Comparison of ENCODE assay signal across 8 mouse cellular contexts in genomic region chr17:74338937-74339804, GRCm38 (mm10). TPM values are rescaled to one million over a fixed set of nuclear protein-coding genes. Genes with fewer than 3 reads are reported as not detected.
A peak's percentile ranks its signal among the peaks of the same experiment; 100 is the strongest.
DNase-seq lines count a peak whose midpoint lies in the region; ATAC-seq and TF ChIP-seq lines count a peak whose summit lies in the region.

Gene Spast (plus strand): TSS chr17:74338987.

- peak; percentile 84 for ATAC-seq in Patski
- peak; percentile 65 for ATAC-seq in hindbrain, embryonic 14.5 days (ENCODE audit: low FRiP score)
- peak; percentile 83 for ATAC-seq in megakaryocyte, adult 5-6 weeks (ENCODE audit: poor library complexity, severe bottlenecking)

- POLR2A ChIA-PET in Patski (lab: Charles Lee) = interaction anchor here (0.6 to 1.4 kb wide), 3 partner anchors 22 to 1403 kb away, joined by 3 to 4 read pairs (median 3); no protein-coding TSS in a partner anchor

- peak within 1 kb of the TSS; percentile 96 for H3K9ac ChIP-seq in hindbrain, embryonic 14.5 days

- H3K27me3 ChIP-seq in Patski = no peaks in the 10 kb centered on the region
- H3K27me3 ChIP-seq in hindbrain, embryonic 14.5 days (ENCODE audit: control insufficient read depth, insufficient read depth, low read length) = no peaks in the 10 kb centered on the region

- no peak for DNase-seq in Patski (ENCODE audit: low read depth, low spot score)
- DNase-seq in cerebellum, postnatal 10 days = peak; percentile 80 to 82
- DNase-seq in frontal cortex, postnatal 36 days (ENCODE audit: low spot score in 2 of 2) = peak; percentile 40 to 57
- peak; percentile 31 for DNase-seq in hindbrain, embryonic 14.5 days (ENCODE audit: low spot score)
- DNase-seq in left cerebral cortex, adult 8-10 months (ENCODE audit: low spot score in 2 of 2) = peak; percentile 25 to 35
- peak; percentile 49 for DNase-seq in retina, postnatal 7 days (ENCODE audit: low read depth, low spot score)
- peak; percentile 65 to 72 for DNase-seq in urinary bladder, adult 18-20 months (ENCODE audit: low spot score in 2 of 2)

- H3K4me3 ChIP-seq in hindbrain, embryonic 14.5 days (replicated peaks; ENCODE audit: low read length) = peak within 1 kb of the TSS; percentile 84

- peaks cover 33% of the 10 kb centered on the region for H3K4me1 ChIP-seq in hindbrain, embryonic 14.5 days (replicated peaks; ENCODE audit: control insufficient read depth, insufficient read depth, low read length)

- no peak for TF ChIP-seq CTCF in Patski (IDR thresholded peaks at IDR 0.05)

- H3K9me3 ChIP-seq in hindbrain, embryonic 14.5 days (ENCODE audit: control insufficient read depth, low read length) = no peaks in the 10 kb centered on the region

- in situ Hi-C loops in Patski (cut with MboI; ENCODE audit: low pct_unique_long_range_greater_than_20kb) = no loop called here

- peak within 1 kb of the TSS; percentile 98 for H3K27ac ChIP-seq in hindbrain, embryonic 14.5 days

- CTCF ChIA-PET in Patski (lab: Charles Lee) = interaction anchor here (0.8 to 1.0 kb wide), 3 partner anchors 18 to 26 kb away, joined by 3 read pairs; no protein-coding TSS in a partner anchor

- H3K36me3 ChIP-seq in hindbrain, embryonic 14.5 days (replicated peaks; ENCODE audit: control insufficient read depth, insufficient read depth) = no peaks in the 10 kb centered on the region

- WGBS in hindbrain, embryonic 14.5 days = under 1% methylated on average over 71 of the region's 90 CpGs

- H3K4me2 ChIP-seq in hindbrain, embryonic 14.5 days (replicated peaks) = peak within 1 kb of the TSS; percentile 94

RNA-seq across cellular contexts. Expression of gene Spast, which starts in this region (rescaled TPM):
- 27.5 TPM for polyA plus RNA-seq in Patski (2021)
- polyA plus RNA-seq in hindbrain, embryonic 14.5 days (2014; fragmentation: Nextera tagmentation; extraction: Ambion mirVana) = 54.1 and 54.4 TPM in 2 replicates
- total RNA-seq in left cerebral cortex, adult 8-10 months (2022) = 10 to 100 TPM; 41.9 to 49.5 (median 45.9) TPM
- 24.2 and 26.0 TPM in 2 replicates for total RNA-seq in megakaryocyte, adult 5-6 weeks (2015)
- total RNA-seq in megakaryocyte, adult 5-6 weeks (2017) = 38.2 and 39.7 TPM in 2 replicates
